Mouse (Mus musculus) 3134 (cell line): ENCODE results near the gene Bst1.
A peak's percentile ranks its signal among the peaks of the same experiment; 100 is the strongest.

Experiments
- DNase-seq: peaks from one replicate; pipeline ENCODE4 v3.0.0-alpha.2; 2011; ENCODE audit warnings: low spot score; ENCODE audit not compliant: insufficient read length; ENCODE audit errors: extremely low read depth

Bst1 gene

GRCm38 (mm10) chr5:43818695-43819094 lies at the start of gene Bst1:
Gene Bst1 (plus strand): TSS chr5:43818885.
- DNase-seq = no peak

GRCm38 (mm10) chr5:43770618-43771354 lies 47.9 kb upstream of the Bst1 start:
- no peak for DNase-seq

GRCm38 (mm10) chr5:43771555-43771954 lies 47.1 kb upstream of the Bst1 start:
- DNase-seq = no peak

- DNase-seq = no peak
Observed at GRCm38 (mm10) chr5:43776407-43776806, 42.3 kb upstream of the Bst1 start.

GRCm38 (mm10) chr5:43776993-43777392 lies 41.7 kb upstream of the Bst1 start:
- DNase-seq = no peak

GRCm38 (mm10) chr5:43778583-43778982 lies 40.1 kb upstream of the Bst1 start:
- no peak for DNase-seq

- DNase-seq = peak; percentile 70
Observed at GRCm38 (mm10) chr5:43781423-43781976, 37.2 kb upstream of the Bst1 start.

- peak; percentile 83 for DNase-seq
Observed at GRCm38 (mm10) chr5:43781977-43782930, 36.4 kb upstream of the Bst1 start.

GRCm38 (mm10) chr5:43783996-43784395 lies 34.7 kb upstream of the Bst1 start:
- peak; percentile 5 for DNase-seq

- DNase-seq = no peak
Observed at GRCm38 (mm10) chr5:43786607-43787006, 32.1 kb upstream of the Bst1 start.

GRCm38 (mm10) chr5:43787976-43788752 lies 30.5 kb upstream of the Bst1 start:
- peak; percentile 39 for DNase-seq

GRCm38 (mm10) chr5:43792354-43792753 lies 26.3 kb upstream of the Bst1 start:
- DNase-seq = no peak

GRCm38 (mm10) chr5:43799530-43799929 lies 19.2 kb upstream of the Bst1 start:
- DNase-seq = no peak

- no peak for DNase-seq
Observed at GRCm38 (mm10) chr5:43800700-43801099, 18.0 kb upstream of the Bst1 start.

GRCm38 (mm10) chr5:43801253-43801652 lies 17.4 kb upstream of the Bst1 start:
- no peak for DNase-seq

- no peak for DNase-seq
Observed at GRCm38 (mm10) chr5:43801798-43802197, 16.9 kb upstream of the Bst1 start.

GRCm38 (mm10) chr5:43805401-43805800 lies 13.3 kb upstream of the Bst1 start:
- DNase-seq = no peak

- DNase-seq = no peak
Observed at GRCm38 (mm10) chr5:43806340-43806739, 12.3 kb upstream of the Bst1 start.

GRCm38 (mm10) chr5:43806914-43807313 lies 11.8 kb upstream of the Bst1 start:
- no peak for DNase-seq
